Mouse (Mus musculus): ENCODE measurements around the gene Gm4353.

DNA sequence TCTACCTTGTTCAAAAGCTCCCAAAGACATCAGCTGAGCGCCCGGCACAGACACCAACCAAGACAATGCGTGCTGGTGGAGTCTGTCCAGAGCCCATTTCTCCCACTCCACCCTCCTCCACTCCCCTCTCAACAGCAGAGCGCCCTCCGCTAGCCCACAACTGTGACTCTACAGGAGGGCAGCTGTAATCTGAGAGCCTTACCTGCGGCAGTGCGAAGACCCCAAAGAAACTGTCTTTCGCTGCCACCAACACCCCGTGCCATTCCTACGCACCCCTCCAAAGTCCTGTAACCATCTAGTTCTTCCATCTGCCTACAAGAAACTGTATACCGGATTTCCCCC lies 45.3 kb downstream of the Gm4353 start, which contains the start of gene 1110004F10Rik:
- TF ChIP-seq HCFC1 (IDR thresholded peaks at IDR 0.05; ENCODE audit: borderline replicate concordance, insufficient read depth, low read length) (no peak), CHD2 (IDR thresholded peaks at IDR 0.05; ENCODE audit: low read depth, low read length) (no peak), ZC3H11A (IDR thresholded peaks at IDR 0.05; ENCODE audit: borderline replicate concordance, low read depth, low read length) (no peak), ZNF384 (IDR thresholded peaks at IDR 0.05; ENCODE audit: low read depth, low read length) (no peak)

Measured in ES-E14 (cell line).